Mouse (Mus musculus) cerebellum, postnatal 10 days (tissue): ENCODE measurements at regions not wholly inside any gene's neighbourhood (a gene's known extent, or its start where the extent isn't known, plus 50 kb on each side); places are given as distances from the start of the nearest gene placed in this dataset.
"Not testable (repeated sequence)": the region's sequence is repeated elsewhere in the genome, so short reads cannot be mapped to it uniquely, and the experiment has no call there.

Source experiments
- DNase-seq, 2 experiments: peaks; one replicate each; pipeline ENCODE4 v3.0.0; 2021; ENCODE audit warnings: mixed read lengths in 2 of 2

DNA sequence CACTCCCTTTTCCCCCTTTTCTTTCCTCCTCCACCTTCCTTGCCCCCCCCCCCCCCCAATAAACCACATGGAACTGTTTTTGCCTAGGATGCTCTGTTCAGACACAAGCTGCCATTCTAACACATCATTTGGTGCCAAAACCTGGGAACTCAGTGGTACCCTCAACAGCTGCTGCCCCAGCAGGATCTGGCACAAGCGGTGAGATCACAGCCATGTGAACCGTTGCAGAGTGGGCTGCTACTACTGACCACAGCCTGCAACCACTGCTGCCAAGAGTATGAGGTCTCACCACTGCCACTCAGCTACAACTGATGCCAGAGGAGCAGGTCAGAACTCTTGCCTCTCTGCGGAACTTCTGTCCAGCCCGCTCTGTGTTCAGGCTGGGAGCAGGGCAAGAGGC is 206.2 kb downstream of the Pcsk1 start:
- peak; percentile 97 to 98 for DNase-seq

DNA sequence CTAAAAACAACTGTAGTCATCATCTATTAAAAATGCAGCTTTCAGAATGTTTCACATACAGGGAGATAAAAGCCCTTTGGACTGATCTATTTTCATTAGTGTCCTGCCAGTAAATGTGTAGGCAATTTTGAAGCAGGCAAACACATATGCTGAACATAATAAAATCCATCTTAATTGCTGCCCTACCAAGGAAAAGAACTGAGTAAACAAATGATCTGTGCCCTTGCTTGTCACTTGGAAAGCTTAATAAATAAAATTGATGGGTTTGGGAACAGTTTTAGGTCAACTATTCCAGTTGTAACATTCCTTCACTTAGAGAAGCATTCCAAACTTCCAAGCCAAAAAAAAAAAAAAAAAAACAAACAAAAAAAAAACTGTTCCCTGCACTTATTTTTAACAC is 230.2 kb downstream of the Pcsk1 start:
- DNase-seq: no peak

DNA sequence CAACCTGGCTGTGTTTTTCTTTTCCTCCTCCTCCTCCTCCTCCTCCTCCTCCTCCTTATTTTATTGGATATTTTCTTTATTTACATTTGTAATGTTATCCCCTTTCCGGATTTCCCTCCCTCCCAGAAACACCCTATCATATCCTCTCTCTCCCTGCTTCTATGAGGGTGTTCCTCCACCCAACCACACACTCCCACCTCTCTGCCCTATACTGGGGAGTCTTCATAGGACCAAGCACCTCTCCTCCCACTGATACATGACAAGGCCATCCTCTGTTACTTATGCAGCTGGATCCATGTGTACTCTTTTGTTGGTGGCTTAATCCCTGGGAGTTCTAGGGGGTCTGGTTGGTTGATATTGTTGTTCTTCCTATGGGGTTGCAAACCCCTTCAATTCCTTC is 230.6 kb downstream of the Pcsk1 start:
- no peak for DNase-seq

DNA sequence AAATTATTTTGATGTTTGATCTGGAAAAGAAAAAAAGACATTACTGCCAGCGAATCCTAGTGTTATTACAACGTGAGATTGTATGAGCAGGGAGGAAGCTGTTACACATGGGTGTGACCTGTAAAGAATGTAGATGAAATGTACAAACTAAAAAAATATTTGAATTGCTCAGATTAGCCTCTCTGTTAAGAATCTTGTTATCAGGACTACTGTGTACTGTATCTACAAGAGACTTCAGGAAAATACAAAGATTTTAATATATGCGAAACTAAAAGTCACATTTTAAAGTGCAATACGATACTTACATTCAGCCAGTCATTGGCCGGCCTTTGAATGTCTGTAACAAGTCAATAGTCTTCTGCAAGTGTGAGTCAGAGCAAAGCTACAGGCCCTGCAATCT is 247.4 kb downstream of the Pcsk1 start:
- no peak for DNase-seq

DNA sequence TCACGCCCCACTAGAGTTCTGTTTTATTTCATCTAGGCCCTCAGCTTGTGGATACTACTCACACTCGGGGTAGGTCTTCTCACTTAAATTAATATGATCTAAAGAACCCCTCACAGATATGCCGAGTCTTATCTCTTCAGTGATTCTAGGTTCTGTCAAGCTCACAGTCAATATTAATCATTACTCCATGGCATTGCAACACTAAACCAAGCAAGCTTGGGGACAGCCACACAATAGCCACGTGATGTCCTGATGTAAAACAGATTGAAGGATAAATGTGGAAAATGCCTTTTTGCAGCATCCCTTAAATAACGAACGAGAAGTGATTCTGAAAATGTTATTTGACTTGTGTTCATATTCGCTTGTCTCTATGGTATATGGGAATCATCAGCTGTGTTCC is 253.8 kb downstream of the Pcsk1 start:
- DNase-seq: no peak

DNA sequence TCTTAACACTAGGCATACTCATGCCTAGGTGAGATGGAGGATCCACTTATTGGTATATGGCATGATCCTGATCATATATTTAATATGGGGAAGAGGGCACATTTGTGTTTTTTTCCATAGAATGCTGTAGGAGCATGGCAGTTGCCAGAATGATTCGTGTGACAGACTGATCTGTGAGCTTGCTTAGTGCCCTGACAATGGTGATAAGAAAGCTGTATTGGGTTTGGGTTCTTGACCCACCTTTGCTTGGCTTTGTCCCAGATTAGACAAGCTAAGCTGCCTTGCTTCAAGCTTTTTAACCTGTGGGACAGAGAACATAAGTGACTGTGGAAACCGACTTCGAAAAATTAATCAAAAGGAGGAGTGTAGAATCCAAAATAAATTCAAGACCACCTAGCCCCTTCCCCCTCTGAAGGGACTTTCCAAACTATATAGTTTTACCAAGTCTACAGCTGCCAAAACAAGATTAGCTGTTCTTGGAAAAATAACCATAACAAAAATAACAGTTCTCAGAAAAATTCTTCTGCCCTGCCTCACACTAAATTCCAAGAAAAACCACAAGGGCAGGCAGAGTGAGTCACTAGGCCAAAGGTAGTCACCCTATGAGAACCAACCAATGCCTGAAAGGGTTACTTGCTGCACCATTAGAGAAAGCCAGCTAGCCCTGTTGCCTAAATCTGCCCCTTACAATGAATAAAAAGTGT is 277.2 kb downstream of the Pcsk1 start:
- DNase-seq: no peak

DNA sequence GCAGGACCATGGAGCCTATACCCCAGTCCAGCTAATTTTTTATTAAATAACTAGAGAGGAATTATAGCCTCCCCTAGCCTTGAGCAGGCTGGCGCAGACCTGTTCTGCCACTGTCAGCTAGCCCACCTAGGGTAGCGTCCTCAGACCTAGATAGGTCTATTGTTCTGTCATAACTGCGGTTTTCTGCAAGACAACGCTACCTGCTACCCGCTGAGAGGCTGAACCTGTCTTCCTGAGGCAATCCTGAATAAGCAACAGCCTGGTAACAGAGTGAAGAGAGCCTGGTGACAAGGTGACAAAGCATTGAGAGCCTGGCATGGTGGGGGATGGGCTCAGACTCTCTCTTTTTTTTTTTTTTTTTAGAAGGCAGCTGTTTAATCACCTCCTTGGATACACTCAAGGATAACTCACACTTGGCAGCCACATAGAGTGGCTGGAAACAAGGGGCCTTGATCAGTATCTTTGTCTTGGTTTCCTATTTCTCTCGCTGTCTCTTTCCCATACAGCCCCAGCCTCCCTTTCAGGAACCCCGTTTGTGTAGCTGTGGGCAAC is 278.7 kb downstream of the Pcsk1 start:
- DNase-seq: no peak

DNA sequence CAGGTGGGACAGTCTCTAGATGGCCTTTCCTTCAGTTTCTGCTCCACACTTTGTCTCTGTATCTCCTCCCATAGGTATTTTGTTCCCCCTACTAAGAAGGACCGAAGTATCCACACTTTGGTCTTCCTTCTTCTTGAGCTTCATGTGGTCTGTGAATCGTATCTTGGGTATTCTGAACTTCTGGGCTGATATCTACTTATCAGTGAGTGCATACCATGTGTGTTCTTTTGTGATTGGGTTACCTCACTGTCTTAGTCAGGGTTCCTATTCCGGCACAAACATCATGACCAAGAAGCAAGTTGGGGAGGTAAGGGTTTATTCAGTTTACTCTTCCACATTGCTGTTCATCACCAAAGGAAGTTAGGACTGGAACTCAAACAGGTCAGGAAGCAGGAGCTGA is 287.5 kb downstream of the Pcsk1 start:
- DNase-seq: not testable (repeated sequence)

DNA sequence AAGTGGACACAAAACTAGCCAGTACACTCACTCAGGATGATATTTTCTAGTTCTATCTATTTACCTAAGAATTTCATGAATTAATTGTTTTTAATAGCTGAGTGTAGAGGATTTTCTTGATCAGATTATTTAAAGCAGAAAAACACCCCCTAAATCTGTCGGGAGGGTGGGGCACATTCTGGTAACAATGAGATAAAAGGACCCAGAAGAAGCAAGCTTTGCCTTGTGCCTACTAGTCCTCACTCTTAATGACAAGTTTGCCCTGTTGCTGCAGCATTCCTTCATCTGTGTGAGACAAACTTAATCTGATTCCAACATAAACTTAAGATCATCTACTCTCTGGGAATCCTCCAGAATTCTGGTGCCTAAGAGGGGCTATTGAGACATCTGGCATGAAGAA is 288.1 kb downstream of the Pcsk1 start:
- no peak for DNase-seq

DNA sequence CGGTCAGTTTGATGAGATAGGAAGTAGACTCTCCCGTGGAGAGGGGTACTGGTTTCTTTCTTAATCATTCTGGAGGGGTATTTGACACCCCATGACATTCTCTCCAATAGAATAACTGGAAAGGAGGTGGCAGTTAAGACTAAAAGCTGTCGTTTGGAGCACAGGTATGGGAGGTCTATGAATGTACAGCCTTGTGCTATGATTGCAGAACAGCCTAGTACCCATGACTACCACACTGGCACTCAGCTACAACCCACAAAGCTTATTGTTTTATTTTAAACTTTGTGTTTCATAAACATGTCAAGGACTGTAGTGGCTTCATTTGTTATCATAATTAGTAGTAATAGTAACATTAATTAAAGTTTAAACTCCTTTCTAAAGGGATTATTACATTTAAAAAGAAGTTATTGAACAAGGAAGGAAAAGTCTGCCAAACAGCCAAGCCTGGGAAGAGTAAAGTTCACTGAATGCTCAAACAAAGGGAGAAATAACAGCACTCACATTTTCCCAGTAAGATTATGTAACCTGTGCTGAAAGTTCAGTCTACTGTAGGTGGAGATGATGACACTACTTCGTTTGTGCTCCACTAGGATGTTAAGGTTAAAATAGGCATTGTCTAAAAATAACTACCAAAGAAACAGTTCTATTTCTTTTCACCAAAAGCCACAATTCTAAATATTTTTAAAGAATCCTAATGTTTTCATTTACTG is 295.2 kb downstream of the Pcsk1 start:
- DNase-seq: no peak

DNA sequence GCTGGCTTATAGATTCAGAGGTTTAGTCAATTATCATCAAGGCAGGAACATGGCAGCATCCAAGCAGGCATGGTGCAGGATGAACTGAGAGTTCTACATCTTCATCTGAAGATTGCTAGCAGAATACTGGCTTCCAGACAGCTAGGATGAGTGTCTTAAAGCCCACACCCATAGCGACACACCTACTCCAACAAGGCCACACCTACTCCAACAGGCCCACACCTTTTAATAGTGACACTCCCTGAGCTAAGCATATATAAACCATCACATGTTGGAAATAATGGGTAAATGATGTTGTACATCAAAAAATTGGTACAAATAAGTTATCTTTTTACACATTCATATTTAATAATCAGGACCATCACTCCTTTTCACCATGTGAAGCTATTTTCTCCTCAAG is 299.6 kb downstream of the Pcsk1 start:
- no peak for DNase-seq

DNA sequence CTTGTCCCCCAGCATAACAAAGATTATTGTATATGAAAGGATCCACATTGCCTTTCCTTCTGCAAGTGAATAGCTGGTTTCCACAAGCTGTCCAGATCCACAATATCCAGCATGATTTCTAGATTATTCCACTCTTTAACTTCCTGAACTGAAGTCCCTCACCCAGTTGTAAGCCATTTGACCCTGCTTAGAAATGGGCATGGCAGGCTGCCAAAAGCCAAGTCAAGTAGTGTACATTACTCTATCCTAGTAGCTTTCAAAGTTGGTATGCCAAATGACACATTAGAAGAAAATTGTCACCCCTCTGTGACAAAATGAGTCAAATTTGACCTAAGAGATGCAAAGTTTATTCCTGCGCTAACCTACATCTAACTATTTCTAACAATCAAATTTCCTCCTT is 300.6 kb downstream of the Pcsk1 start:
- DNase-seq: peak in 1 of 2 experiments; percentile 5

DNA sequence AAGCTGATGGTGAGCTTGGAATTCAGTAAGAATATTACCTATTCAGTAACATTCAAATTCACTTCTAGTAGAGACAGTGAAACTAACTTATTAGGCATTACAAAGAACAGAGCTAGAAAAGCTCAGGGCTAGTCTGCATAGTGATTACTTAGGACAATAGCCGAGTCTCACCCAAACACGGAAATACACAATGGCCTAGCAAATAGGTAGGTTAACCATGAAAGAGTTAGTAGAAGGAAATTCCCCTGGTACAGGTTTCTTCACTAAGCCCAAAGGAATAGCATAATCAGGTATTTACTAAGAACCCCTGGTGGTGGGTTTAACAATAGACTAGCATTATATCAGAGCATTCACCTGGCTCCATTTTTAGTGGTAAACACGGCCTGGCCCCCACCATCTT is 306.7 kb upstream of the Ell2 start:
- DNase-seq: not testable (repeated sequence)

DNA sequence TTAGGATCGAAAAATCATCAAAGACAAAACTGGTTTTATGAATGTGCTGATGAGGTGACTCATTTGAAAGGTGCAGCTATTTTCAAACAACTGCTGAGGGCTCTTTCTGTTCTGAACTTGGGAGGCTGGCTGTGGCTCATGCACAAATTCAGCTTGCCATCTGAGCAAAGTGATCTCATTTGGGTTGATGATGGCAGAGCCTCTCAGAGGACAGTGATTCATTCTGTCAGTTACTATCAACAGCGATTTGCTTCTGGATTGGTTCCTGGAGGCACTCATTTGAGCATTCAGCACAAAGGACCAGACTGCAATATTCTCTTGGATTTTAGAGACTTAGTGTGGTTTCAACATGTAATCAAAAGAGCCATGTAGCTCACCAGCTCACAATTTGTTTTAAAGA is 285.8 kb upstream of the Ell2 start:
- DNase-seq: no peak

DNA sequence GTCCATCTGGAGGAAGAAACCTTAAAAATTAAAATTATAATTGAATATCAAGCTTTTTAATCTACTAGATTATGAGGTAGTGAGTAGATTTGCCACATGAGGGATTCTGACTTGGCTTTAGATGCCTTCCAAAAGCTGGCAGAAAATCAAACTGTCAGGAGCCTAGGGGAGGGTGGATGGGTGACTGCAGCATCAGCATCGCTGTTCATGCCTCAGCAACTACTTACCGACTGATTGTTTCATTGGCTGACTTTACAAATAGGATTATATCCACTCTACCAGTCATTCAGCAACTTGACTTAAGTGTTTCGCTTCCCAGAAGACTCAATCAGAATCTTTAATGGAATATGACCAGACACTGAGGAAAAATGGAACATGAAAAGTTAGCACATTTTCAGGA is 279.6 kb upstream of the Ell2 start:
- DNase-seq: peak; percentile 65 to 74

DNA sequence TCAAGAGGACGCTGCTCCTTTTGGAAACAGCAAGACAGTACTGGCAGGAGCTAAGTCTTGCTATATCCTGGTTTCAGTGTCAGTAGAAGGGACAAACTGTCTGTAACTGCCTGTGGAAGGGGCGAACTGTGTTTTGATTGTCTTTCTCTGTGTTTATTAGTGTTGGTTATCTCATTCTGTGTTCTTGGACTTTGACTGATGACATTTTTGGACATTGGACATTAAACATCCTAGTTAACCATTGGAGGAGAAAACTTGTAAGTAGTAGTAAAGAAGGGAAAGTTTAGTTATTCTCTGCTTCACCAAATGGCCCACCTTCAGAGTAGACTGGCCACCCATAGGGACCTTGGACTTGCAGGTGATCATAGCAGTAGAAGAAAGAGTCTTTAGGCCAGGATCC is 267.4 kb upstream of the Ell2 start:
- DNase-seq: no peak

DNA sequence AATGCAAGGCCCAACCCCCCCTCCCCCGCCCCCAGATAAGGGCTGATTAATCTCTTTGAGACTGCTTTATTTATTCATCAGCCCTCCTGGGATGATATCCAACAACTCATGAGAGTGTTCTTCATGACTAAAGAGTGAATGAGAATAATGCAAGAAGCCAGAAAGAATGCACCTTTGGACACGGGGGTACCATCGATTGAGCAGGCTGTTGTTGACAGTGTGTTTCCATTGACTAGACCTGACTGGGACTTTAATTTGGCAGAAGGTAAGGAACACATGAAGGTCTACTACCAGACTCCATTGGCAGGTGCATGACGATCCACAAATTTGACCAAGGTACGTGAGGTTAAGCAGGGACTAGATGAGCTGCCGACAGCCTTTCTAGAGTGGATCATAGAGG is 266.5 kb upstream of the Ell2 start:
- DNase-seq: no peak

DNA sequence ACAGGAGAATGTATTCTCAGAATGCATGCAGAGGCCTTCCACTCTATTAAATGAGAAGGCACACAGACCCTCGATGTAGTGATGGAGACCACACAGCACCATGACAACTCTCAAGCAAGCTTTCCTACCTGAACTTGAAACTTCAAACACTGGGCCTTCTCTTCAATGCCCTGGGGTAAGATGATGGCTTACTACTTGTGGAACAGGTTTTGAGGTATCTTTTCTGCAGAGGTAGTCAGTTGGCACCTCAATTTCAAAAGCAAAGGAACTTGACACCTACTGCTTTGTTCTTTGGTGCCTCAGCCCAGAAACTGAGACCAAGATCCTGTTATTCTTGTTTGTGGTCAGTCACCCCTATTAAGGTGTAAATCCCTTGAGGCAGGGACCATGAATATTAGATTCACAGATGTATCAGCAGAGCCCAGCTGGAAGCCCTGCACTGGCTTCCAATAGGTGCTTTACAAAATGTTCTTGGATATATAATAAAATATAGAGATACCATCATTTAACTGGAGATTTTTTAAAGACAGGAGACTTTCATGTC is 246.2 kb upstream of the Ell2 start:
- no peak for DNase-seq

DNA sequence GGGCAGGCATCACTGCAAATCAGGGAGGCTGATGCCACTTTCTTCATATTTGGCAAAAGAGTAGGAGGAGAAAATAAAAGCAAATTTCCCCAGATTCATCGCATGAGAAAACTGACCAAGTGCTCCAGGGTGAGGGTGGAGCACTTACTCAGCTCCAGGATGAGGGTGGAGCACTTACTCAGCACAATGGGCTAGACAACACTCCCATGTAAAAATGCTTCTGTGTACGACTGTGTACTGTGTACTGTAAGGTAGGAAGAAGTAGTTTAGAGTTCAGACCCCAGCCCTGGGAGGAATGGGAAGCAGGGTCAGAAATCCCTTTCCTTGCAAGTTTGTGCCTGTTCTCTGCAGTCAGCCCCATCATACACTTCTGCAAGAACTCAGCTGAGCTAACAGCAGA is 245.3 kb upstream of the Ell2 start:
- no peak for DNase-seq

DNA sequence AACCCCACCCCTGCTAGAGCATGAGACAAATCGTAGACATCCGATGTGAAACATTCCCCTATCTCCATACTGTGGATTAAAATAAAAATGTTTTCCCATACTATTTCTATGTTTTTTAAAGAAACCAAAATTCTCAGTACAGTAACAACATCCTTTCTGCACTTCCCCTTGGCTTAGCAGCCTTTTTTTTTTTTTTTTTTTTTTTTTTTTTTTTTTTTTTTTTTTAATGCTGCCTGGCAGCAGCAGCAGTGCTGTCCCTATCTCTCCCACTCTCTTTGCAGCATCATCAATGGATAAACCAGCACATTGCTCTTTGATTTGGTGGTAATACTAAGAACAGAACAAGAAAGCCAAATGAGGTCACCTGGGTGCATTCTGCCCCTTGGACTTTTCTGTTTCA is 239.3 kb upstream of the Ell2 start:
- no peak for DNase-seq

DNA sequence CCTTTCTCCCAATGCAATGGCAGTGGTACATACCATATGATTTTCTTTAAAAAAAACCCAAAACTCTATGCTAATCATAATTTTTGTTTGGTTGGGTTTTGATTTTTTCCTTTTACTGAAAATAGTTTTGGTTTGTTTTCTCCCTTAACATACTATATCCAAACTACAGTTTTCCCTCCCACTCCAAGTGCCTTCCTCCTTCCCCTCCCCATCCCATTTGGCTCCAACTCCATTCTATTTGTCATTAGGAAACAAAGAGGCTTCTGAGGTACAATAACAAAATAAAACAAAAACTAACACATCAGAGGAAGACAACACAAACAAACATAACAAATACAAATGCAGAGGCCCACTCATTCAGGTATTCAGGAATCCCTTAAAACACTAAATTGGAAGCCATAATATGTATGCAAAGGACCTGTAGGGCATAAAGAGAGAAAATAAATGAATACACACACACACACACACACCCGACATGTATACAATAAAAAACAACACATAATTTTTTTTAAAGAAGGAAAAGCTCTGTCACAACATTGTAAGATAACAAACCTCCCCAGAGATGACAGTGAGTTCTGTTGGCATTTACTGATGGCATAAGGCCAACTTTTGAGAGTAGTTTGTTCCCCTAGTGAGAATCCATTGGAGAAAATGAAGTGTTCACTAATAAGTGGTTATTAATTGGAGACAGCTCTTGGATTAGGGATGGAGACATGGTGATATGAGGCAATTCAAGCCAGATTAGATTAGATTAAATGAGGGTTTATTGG is 230.5 kb upstream of the Ell2 start:
- peak in 1 of 2 experiments; percentile 7 for DNase-seq

DNA sequence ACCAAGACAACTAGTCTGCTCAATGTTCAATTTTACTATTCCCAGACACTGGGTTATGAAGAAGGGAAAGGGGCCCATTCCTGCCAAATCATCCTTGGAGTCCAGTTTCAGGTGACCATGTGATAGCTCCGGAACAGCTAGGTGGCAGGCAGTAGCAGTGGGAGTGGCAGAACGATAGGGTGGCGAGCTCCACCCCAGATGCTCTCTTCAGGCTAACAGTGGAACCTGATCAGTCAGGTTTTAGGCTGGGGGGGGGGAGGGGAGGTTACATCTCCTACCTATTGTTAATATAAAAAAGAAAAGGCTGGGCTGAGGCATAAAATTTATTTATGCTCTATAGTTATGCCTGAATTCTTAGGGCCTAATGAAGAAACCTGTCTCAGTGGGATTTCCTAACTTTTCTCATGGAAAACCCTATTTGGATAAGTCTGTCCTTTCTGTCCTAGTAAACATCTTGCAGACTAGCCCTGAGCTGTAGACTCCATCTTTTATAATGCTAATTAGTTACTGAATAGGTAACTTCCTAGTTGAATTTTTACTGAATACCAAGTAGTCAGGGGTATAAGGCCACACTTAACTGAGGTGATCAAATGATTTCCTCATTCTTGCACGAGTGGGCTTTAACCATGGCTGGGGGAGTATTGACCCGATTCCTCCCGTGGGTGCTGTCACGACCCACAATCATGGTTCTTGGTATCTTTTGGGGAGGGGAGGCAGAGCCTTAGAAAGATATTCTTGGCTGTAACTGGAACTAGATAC is 223.2 kb upstream of the Ell2 start:
- not testable (repeated sequence) for DNase-seq

DNA sequence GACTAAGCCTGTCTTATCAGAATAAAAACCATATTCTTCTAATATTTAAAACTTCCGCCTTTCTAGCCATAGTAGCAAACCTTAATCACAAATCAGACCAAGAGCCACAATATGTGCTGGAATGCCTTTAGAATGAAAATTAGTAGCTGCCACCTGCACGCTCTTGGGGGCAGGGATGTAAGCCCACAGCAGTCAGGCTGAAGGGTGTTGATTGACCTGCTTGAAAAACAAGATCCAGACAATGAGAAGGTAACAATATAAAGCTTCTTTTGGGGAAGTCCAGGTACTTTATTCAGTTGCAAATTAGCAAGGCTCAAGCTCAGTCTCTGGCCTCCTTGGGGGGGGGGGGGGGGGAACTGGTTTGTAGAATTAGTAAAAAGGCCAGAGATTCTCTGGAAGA is 222.3 kb upstream of the Ell2 start:
- DNase-seq: not testable (repeated sequence)
